Mouse (Mus musculus): ENCODE measurements around the gene Slc26a9.
"Not testable (repeated sequence)": the region's sequence is repeated elsewhere in the genome, so short reads cannot be mapped to it uniquely, and the experiment has no call there.

DNA sequence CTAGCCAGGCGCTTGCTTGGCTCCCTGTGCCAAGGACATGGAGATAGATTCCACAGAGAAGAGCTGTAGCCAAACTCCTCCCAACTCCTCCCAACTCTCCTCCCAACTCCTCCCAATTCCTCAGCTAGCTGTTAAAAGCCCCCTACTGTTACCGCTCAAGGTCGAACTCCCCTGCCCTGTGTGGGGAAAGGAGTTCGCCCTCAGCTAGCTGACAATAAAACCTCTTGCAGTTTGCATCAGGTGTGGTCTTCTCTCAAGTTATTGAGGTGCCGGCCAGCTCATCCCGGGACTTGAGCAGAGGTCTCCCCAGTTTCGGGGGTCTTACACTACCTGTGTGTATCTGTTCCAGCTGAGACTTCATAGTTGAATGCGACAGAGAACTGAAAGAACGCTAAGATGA lies 76.5 kb downstream of the Slc26a9 start:
- TF ChIP-seq CTCF (conservative IDR thresholded peaks at IDR 0.05; ENCODE audit: low read length); NANOG (IDR thresholded peaks at IDR 0.05; ENCODE audit: borderline replicate concordance, low read length): not testable (repeated sequence)

Data from E14TG2a.4 (cell line).